Mouse (Mus musculus) lung, postnatal 0 days (tissue): ENCODE data around the gene Mmp24.

ENCODE experiments used
- CTCF ChIP-seq: IDR thresholded peaks from 2 replicates; pipeline ENCODE4 v1.5.1; 2016; ENCODE audit warnings: antibody characterized with exemption, mild to moderate bottlenecking
- EP300 ChIP-seq: IDR thresholded peaks from 2 replicates; pipeline ENCODE4 v1.6.1; 2016; ENCODE audit warnings: antibody characterized with exemption, mild to moderate bottlenecking, control low read depth

DNA sequence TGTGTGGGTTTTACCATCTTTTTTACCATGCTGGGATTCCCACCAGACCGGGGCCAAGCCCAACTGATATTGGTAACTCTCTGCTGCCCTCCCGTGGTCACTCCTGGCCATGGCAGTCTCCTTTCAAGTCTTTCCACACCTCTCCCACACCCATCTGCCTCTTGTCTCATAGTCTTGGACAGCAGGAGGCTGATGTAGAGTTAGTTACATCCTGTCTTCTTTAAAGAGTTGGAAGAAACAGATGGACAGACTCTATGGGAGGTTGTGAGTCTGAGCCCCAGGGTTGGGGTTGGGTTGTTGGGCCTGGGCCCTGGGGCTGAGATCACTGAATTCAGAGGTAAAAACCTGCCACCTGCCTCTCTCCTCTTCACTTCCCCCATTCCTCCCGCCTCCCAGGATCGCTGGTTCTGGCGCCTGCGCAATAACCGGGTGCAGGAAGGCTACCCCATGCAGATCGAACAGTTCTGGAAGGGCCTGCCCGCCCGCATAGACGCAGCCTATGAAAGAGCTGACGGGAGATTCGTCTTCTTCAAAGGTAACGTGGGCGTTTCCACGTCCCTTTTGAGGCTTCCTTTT, 36.8 kb downstream of the Mmp24 start:
- TF ChIP-seq CTCF (peak; percentile 87), EP300 (no peak)
